Mouse (Mus musculus) heart, postnatal 0 days (tissue): ENCODE measurements at regions not wholly inside any gene's neighbourhood (a gene's known extent, or its start where the extent isn't known, plus 50 kb on each side); places are given as distances from the start of the nearest gene placed in this dataset.

Experiments used
- ATAC-seq: fragments of 200-750 bp; cut with Nextera tagmentation; 2 replicates; pipeline ENCODE4 v1.8.0; 2017; ENCODE audit warnings: low read depth, moderate number of reproducible peaks, moderate library complexity; ENCODE audit not compliant: insufficient read depth
- DNase-seq: peaks from one replicate; pipeline ENCODE4 v3.0.0-alpha.2; 2016; ENCODE audit warnings: low spot score
- H3K27ac ChIP-seq: fragments of 300-500 bp; sonication (generic); 2 replicates; pipeline ENCODE4 v1.5.1; 2014; ENCODE audit warnings: low read depth, mild to moderate bottlenecking
- H3K27me3 ChIP-seq: fragments of 300-500 bp; sonication (generic); 2 replicates; pipeline ENCODE4 v1.6.1; 2014; ENCODE audit warnings: low read length, mixed read lengths; ENCODE audit not compliant: control insufficient read depth, insufficient read depth
- H3K36me3 ChIP-seq: fragments of 300-500 bp; sonication (generic); replicated peaks from 2 replicates; pipeline ENCODE4 v1.6.1; 2014; ENCODE audit warnings: low read length, mixed read lengths; ENCODE audit not compliant: control insufficient read depth, insufficient read depth
- H3K4me1 ChIP-seq: fragments of 300-500 bp; sonication (generic); 2 replicates; pipeline ENCODE4 v1.6.1; 2014; ENCODE audit warnings: antibody characterized with exemption; ENCODE audit not compliant: control insufficient read depth, insufficient read depth
- H3K4me2 ChIP-seq: fragments of 300-500 bp; sonication (generic); 2 replicates; pipeline ENCODE4 v1.6.1; 2014; ENCODE audit warnings: low read depth, mild to moderate bottlenecking, low read length, moderate library complexity
- H3K4me3 ChIP-seq: fragments of 300-500 bp; sonication (generic); 2 replicates; pipeline ENCODE4 v1.5.1; 2014; ENCODE audit warnings: low read depth, low read length
- H3K9ac ChIP-seq: fragments of 300-500 bp; sonication (generic); replicated peaks from 2 replicates; pipeline ENCODE4 v1.6.1; 2014; ENCODE audit warnings: low read depth, low read length, mixed read lengths
- H3K9me3 ChIP-seq: fragments of 300-500 bp; sonication (generic); replicated peaks from 2 replicates; pipeline ENCODE4 v1.6.1; 2016; ENCODE audit warnings: low read length; ENCODE audit not compliant: control insufficient read depth
- CTCF ChIP-seq: IDR thresholded peaks from 2 replicates; pipeline ENCODE4 v1.5.1; 2016; ENCODE audit warnings: antibody characterized with exemption, control low read depth, low read depth
- EP300 ChIP-seq: IDR thresholded peaks from 2 replicates; pipeline ENCODE4 v1.6.1; 2016; ENCODE audit warnings: antibody characterized with exemption, low read depth
- WGBS: fragments of 180-500 bp; shearing (Covaris S2); extraction: QIAGEN DNeasy Blood & Tissue Kit; methylation state at CpG from one replicate; pipeline ENCODE4 v1.1.7; 2014; 5-methylcytosine and 5-hydroxymethylcytosine counted together

GRCm38 (mm10) chr3:16465357-16465756 is 459.1 kb upstream of the Gm5150 start:
- no peak for ATAC-seq
- Histone ChIP-seq H3K36me3 (no peaks in the 10 kb centered on the region), H3K9ac (no peak overlapping the region), H3K4me2 (no peak overlapping the region), H3K27ac (no peak overlapping the region), H3K9me3 (no peaks in the 10 kb centered on the region), H3K4me1 (no peaks in the 10 kb centered on the region), H3K27me3 (no peaks in the 10 kb centered on the region), H3K4me3 (no peak overlapping the region)
- WGBS = 50% methylated on average over 3 of the region's 3 CpGs
- DNase-seq = no peak
- TF ChIP-seq EP300 = no peak
- TF ChIP-seq CTCF = no peak

- Histone ChIP-seq H3K4me1 (no peaks in the 10 kb centered on the region), H3K9ac (no peak overlapping the region), H3K4me3 (no peak overlapping the region), H3K9me3 (no peaks in the 10 kb centered on the region), H3K36me3 (no peaks in the 10 kb centered on the region), H3K4me2 (no peak overlapping the region), H3K27me3 (no peaks in the 10 kb centered on the region), H3K27ac (no peak overlapping the region)
- ATAC-seq (no peak), DNase-seq (no peak)
- TF ChIP-seq EP300 = no peak
- no peak for TF ChIP-seq CTCF
- WGBS = 52% methylated on average over 2 of the region's 2 CpGs
Observed at GRCm38 (mm10) chr3:16464301-16464700, 458.1 kb upstream of the Gm5150 start.

- H3K9me3 ChIP-seq = no peaks in the 10 kb centered on the region
- H3K9ac ChIP-seq = no peak overlapping the region
- H3K4me1 ChIP-seq = no peaks in the 10 kb centered on the region
- TF ChIP-seq CTCF = no peak
- no peak for TF ChIP-seq EP300
- H3K36me3 ChIP-seq = no peaks in the 10 kb centered on the region
- no peak overlapping the region for H3K4me2 ChIP-seq
- no peak overlapping the region for H3K27ac ChIP-seq
- ATAC-seq (no peak), DNase-seq (no peak)
- no peaks in the 10 kb centered on the region for H3K27me3 ChIP-seq
- no peak overlapping the region for H3K4me3 ChIP-seq
Observed at GRCm38 (mm10) chr3:16433033-16433432, 426.8 kb upstream of the Gm5150 start.

- no peak for TF ChIP-seq CTCF
- TF ChIP-seq EP300 = no peak
- no peak for DNase-seq
- Histone ChIP-seq H3K4me3 (no peak overlapping the region), H3K4me2 (no peak overlapping the region), H3K9ac (no peak overlapping the region), H3K36me3 (no peaks in the 10 kb centered on the region), H3K27me3 (no peaks in the 10 kb centered on the region), H3K9me3 (no peaks in the 10 kb centered on the region), H3K4me1 (no peaks in the 10 kb centered on the region), H3K27ac (no peak overlapping the region)
- no peak for ATAC-seq
Observed at GRCm38 (mm10) chr3:16431819-16432115, 425.5 kb upstream of the Gm5150 start.

GRCm38 (mm10) chr3:16431082-16431818 is 425.0 kb upstream of the Gm5150 start:
- H3K4me3 ChIP-seq = no peak overlapping the region
- H3K36me3 ChIP-seq = no peaks in the 10 kb centered on the region
- no peak for TF ChIP-seq CTCF
- no peak for TF ChIP-seq EP300
- no peak for DNase-seq
- 56% methylated on average over 3 of the region's 3 CpGs for WGBS
- H3K27me3 ChIP-seq = no peaks in the 10 kb centered on the region
- H3K9ac ChIP-seq = no peak overlapping the region
- ATAC-seq = no peak
- no peak overlapping the region for H3K27ac ChIP-seq
- no peaks in the 10 kb centered on the region for H3K4me1 ChIP-seq
- no peaks in the 10 kb centered on the region for H3K9me3 ChIP-seq
- H3K4me2 ChIP-seq = no peak overlapping the region
